Mouse (Mus musculus) midbrain, postnatal 0 days (tissue): Measurements from ENCODE around the gene Bag5. TPM values are rescaled to one million over a fixed set of nuclear protein-coding genes. Genes with fewer than 3 reads are reported as not detected.

Experiments used
- ATAC-seq: fragments of 200-750 bp; cut with Nextera tagmentation; 2 replicates; pipeline ENCODE4 v1.8.0; 2017; ENCODE audit warnings: moderate number of reproducible peaks, mild to moderate bottlenecking, moderate TSS enrichment, moderate library complexity; ENCODE audit not compliant: low FRiP score
- DNase-seq: peaks from one replicate; pipeline ENCODE4 v3.0.0-alpha.2; 2015; ENCODE audit warnings: low spot score
- H3K27ac ChIP-seq: fragments of 300-500 bp; sonication (generic); 2 replicates; pipeline ENCODE4 v1.5.1; 2014; ENCODE audit warnings: low read depth, mild to moderate bottlenecking, low read length, mixed read lengths
- H3K27me3 ChIP-seq: fragments of 300-500 bp; sonication (generic); 2 replicates; pipeline ENCODE4 v1.6.1; 2014; ENCODE audit warnings: low read length, control low read depth, mixed read lengths; ENCODE audit not compliant: insufficient read depth
- H3K36me3 ChIP-seq: fragments of 300-500 bp; sonication (generic); 2 replicates; pipeline ENCODE4 v1.6.1; 2014; ENCODE audit warnings: low read length, control low read depth, mixed read lengths; ENCODE audit not compliant: insufficient read depth
- H3K4me1 ChIP-seq: fragments of 300-500 bp; sonication (generic); 2 replicates; pipeline ENCODE4 v1.6.1; 2014; ENCODE audit warnings: mild to moderate bottlenecking, control low read depth, antibody characterized with exemption, low read length, mixed read lengths; ENCODE audit not compliant: insufficient read depth
- H3K4me2 ChIP-seq: fragments of 300-500 bp; sonication (generic); 2 replicates; pipeline ENCODE4 v1.6.1; 2014; ENCODE audit warnings: low read depth, mild to moderate bottlenecking, low read length, mixed read lengths; ENCODE audit not compliant: poor library complexity, severe bottlenecking
- H3K4me3 ChIP-seq: fragments of 300-500 bp; sonication (generic); 2 replicates; pipeline ENCODE4 v1.5.1; 2014; ENCODE audit warnings: low read depth, mild to moderate bottlenecking, low read length, moderate library complexity
- H3K9ac ChIP-seq: fragments of 300-500 bp; sonication (generic); replicated peaks from 2 replicates; pipeline ENCODE4 v1.6.1; 2014; ENCODE audit warnings: mild to moderate bottlenecking, low read length, moderate library complexity, mixed read lengths; ENCODE audit not compliant: poor library complexity, severe bottlenecking
- H3K9me3 ChIP-seq: fragments of 300-500 bp; sonication (generic); 2 replicates; pipeline ENCODE4 v1.6.1; 2016; ENCODE audit warnings: low read length, control low read depth
- CTCF ChIP-seq: IDR thresholded peaks from 2 replicates; pipeline ENCODE4 v1.5.1; 2016; ENCODE audit warnings: antibody characterized with exemption, mild to moderate bottlenecking
- WGBS: fragments of 180-500 bp; shearing (Covaris S2); extraction: QIAGEN DNeasy Blood & Tissue Kit; methylation state at CpG from one replicate; pipeline ENCODE4 v1.1.7; 2014; 5-methylcytosine and 5-hydroxymethylcytosine counted together
- polyA plus RNA-seq: library from polyadenylated mRNA; unstranded; fragments of >200 nt; fragmentation: Nextera tagmentation; extraction: Ambion mirVana; gene quantifications from 2 replicates; pipeline ENCODE4 v1.2.1, GENCODE M21; 2015
- total RNA-seq: library from RNA; depleted of rRNA; stranded (reverse); fragments of >200 nt; gene quantifications from 2 replicates; pipeline ENCODE4 v1.2.3, GENCODE M21; 2014

The Bag5 gene
- total and polyA plus RNA-seq, 2 experiments from 2014 or later, result 28.7 to 70.8 TPM

- H3K4me3 ChIP-seq, result no peak overlapping the region
- no peak overlapping the region for H3K4me2 ChIP-seq
- peaks cover 4% of the 10 kb centered on the region; the same call in 1 of the 2 replicates for H3K4me1 ChIP-seq
- ATAC-seq (no peak), DNase-seq (no peak)
- no peaks in the 10 kb centered on the region for H3K27me3 ChIP-seq
- H3K36me3 ChIP-seq, result peaks cover 27% of the 10 kb centered on the region
- no peaks in the 10 kb centered on the region for H3K9me3 ChIP-seq
- no peak for TF ChIP-seq CTCF
- WGBS, result 89% methylated on average over 10 of the region's 10 CpGs
- H3K9ac ChIP-seq, result no peak overlapping the region
- no peak overlapping the region for H3K27ac ChIP-seq
Observed at GRCm38 (mm10) chr12:111710091-111710490, 3.0 kb downstream of the Bag5 start.

- H3K9me3 ChIP-seq, result no peaks in the 10 kb centered on the region
- H3K9ac ChIP-seq, result no peak overlapping the region
- H3K4me2 ChIP-seq, result no peak overlapping the region
- H3K27me3 ChIP-seq, result no peaks in the 10 kb centered on the region
- no peak for TF ChIP-seq CTCF
- ATAC-seq, result no peak
- H3K4me3 ChIP-seq, result no peak overlapping the region
- peaks cover 27% of the 10 kb centered on the region for H3K36me3 ChIP-seq
- DNase-seq, result no peak
- H3K4me1 ChIP-seq, result peaks cover 4% of the 10 kb centered on the region; the same call in 1 of the 2 replicates
- no peak overlapping the region for H3K27ac ChIP-seq
- 76% methylated on average over 4 of the region's 4 CpGs for WGBS
Observed at GRCm38 (mm10) chr12:111708181-111708580, 4.9 kb downstream of the Bag5 start.

- 0 out of 2 replicates have a peak overlapping the region, but pooled peaks have one; percentile 33 for H3K9ac ChIP-seq
- H3K4me1 ChIP-seq, result no peaks in the 10 kb centered on the region
- H3K27ac ChIP-seq, result no peak overlapping the region
- H3K4me3 ChIP-seq, result no peak overlapping the region
- TF ChIP-seq CTCF, result no peak
- peaks cover 21% of the 10 kb centered on the region for H3K36me3 ChIP-seq
- H3K9me3 ChIP-seq, result no peaks in the 10 kb centered on the region
- no peaks in the 10 kb centered on the region for H3K27me3 ChIP-seq
- no peak overlapping the region for H3K4me2 ChIP-seq
- no peak for DNase-seq
- no peak for ATAC-seq
- 77% methylated on average over 15 of the region's 15 CpGs for WGBS
Observed at GRCm38 (mm10) chr12:111705186-111705973, 7.7 kb downstream of the Bag5 start.

- Histone ChIP-seq H3K9me3 (no peaks in the 10 kb centered on the region), H3K27ac (no peak overlapping the region), H3K4me3 (no peak overlapping the region), H3K4me2 (no peak overlapping the region), H3K4me1 (no peaks in the 10 kb centered on the region), H3K9ac (no peak overlapping the region; the same call in 1 of the 2 replicates), H3K27me3 (no peaks in the 10 kb centered on the region), H3K36me3 (peaks cover 13% of the 10 kb centered on the region)
- WGBS, result 51% methylated on average over 9 of the region's 9 CpGs
- ATAC-seq (no peak), DNase-seq (peak; percentile 20)
- no peak for TF ChIP-seq CTCF
Observed at GRCm38 (mm10) chr12:111704609-111705008, 8.4 kb downstream of the Bag5 start.

GRCm38 (mm10) chr12:111703301-111703700 is 9.8 kb downstream of the Bag5 start:
- no peak for DNase-seq
- WGBS, result 79% methylated on average over 3 of the region's 3 CpGs
- no peaks in the 10 kb centered on the region for H3K9me3 ChIP-seq
- no peak overlapping the region for H3K4me3 ChIP-seq
- no peak overlapping the region for H3K4me2 ChIP-seq
- no peaks in the 10 kb centered on the region for H3K27me3 ChIP-seq
- H3K9ac ChIP-seq, result no peak overlapping the region
- peaks cover 9% of the 10 kb centered on the region; the same call in 1 of the 2 replicates for H3K36me3 ChIP-seq
- no peak overlapping the region for H3K27ac ChIP-seq
- ATAC-seq, result no peak
- TF ChIP-seq CTCF, result no peak
- no peaks in the 10 kb centered on the region for H3K4me1 ChIP-seq

GRCm38 (mm10) chr12:111700920-111701458 is 12.1 kb downstream of the Bag5 start:
- Histone ChIP-seq H3K27ac (no peak overlapping the region), H3K36me3 (no peaks in the 10 kb centered on the region), H3K9ac (no peak overlapping the region), H3K4me1 (no peaks in the 10 kb centered on the region), H3K27me3 (no peaks in the 10 kb centered on the region), H3K4me2 (no peak overlapping the region), H3K9me3 (no peaks in the 10 kb centered on the region), H3K4me3 (no peak overlapping the region)
- ATAC-seq (no peak), DNase-seq (no peak)
- 74% methylated on average over 9 of the region's 9 CpGs for WGBS
- TF ChIP-seq CTCF, result no peak
